Mouse (Mus musculus): Measurements from ENCODE around the gene Elmod2. TPM values are rescaled to one million over a fixed set of nuclear protein-coding genes. Genes with fewer than 3 reads are reported as not detected.
"Not testable (repeated sequence)": the region's sequence is repeated elsewhere in the genome, so short reads cannot be mapped to it uniquely, and the experiment has no call there.

Gene Elmod2
- polyA plus RNA-seq, 1 experiment from 2014 or later: 18.5 TPM

DNA sequence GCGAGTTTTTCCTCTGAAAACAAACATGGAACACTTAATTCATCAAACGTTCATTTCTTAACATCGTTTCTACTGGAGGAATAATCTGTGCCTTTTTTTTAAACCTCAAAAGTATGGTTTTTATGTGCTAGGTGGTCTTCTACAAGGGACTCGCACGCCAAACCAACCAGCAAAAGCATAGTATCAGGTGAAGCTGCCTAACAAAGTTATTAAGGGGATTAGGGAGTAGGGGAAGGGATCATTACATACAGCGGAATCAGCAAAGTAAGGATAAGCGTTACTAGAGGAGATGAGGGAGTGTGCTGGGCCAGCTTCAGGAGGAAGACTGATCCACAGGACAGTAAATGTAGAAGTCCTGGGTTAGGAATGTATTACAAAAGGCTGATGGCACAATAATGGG, 578 bp upstream of the Elmod2 start:
- no peaks in the 10 kb centered on the region for H3K27me3 ChIP-seq (replicated peaks; ENCODE audit: control insufficient read depth, insufficient read depth, low read length)
- 12% methylated on average over 7 of the region's 7 CpGs for WGBS
- no peak for ATAC-seq

DNA sequence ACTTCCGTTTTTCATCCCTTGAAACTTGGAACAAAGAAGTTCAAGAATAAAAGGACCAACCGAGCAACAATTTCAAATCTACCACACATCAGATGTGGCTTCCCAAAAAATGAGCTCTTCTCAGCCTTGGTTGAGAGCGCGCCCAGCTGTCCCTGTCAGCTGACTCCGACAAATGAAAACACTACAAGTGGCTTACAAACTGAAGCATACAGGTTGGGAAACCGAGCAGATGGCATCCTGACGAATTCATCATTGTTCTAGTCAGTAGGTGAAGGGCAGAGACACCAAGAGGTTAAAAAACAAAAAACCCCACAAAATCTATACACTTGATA, 753 bp downstream of the Elmod2 start:
- 6% methylated on average over 7 of the region's 7 CpGs for WGBS
- peak; percentile 10; the same call in 1 of the 2 replicates for ATAC-seq
- Histone ChIP-seq H3K9ac (ENCODE audit: low read depth, low read length) (peak overlapping the region; percentile 73), H3K27me3 (replicated peaks; ENCODE audit: control insufficient read depth, insufficient read depth, low read length) (no peaks in the 10 kb centered on the region), H3K27ac (ENCODE audit: low read depth, low read length) (peak overlapping the region; percentile 80), H3K36me3 (ENCODE audit: control insufficient read depth, insufficient read depth, low read length) (peaks cover 10% of the 10 kb centered on the region), H3K4me3 (ENCODE audit: low read length) (peak overlapping the region; percentile 79), H3K4me1 (ENCODE audit: control insufficient read depth, insufficient read depth, low read depth, low read length) (peaks cover 10% of the 10 kb centered on the region), H3K4me2 (ENCODE audit: low read length) (peak overlapping the region; percentile 67), H3K9me3 (ENCODE audit: control insufficient read depth, low read length) (no peaks in the 10 kb centered on the region)

More for the DNA sequence above, 578 bp upstream of the Elmod2 start:
- Histone ChIP-seq H3K4me3 (ENCODE audit: low read length) (peak overlapping the region; percentile 79), H3K9ac (ENCODE audit: low read depth, low read length) (peak overlapping the region; percentile 56), H3K4me2 (ENCODE audit: low read length) (peak overlapping the region; percentile 81), H3K4me1 (ENCODE audit: control insufficient read depth, insufficient read depth, low read depth, low read length) (peaks cover 10% of the 10 kb centered on the region), H3K9me3 (ENCODE audit: control insufficient read depth, low read length) (no peaks in the 10 kb centered on the region), H3K36me3 (ENCODE audit: control insufficient read depth, insufficient read depth, low read length) (peaks cover 6% of the 10 kb centered on the region), H3K27ac (ENCODE audit: low read depth, low read length) (no peak overlapping the region)

DNA sequence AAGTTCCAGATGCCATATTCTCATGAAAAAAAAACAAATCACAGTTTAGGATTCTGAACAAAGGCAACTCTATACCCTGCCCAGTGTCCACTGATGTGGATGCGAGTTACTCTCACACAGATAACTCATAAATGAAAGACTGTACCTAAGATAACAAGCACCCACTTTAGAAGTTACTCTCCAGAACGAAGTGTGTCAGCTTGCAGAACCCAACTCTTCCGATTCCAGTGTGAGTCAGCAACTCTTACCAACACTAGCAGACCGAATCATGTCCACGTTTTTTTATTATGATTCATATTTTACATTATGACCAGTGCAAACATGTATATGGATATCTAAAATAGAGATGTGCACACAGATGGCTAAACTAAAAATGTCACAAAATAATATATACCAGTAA, 4.4 kb downstream of the Elmod2 start:
- H3K4me3 ChIP-seq (ENCODE audit: low read length): no peak overlapping the region
- H3K9ac ChIP-seq (ENCODE audit: low read depth, low read length): no peak overlapping the region
- no peaks in the 10 kb centered on the region for H3K27me3 ChIP-seq (replicated peaks; ENCODE audit: control insufficient read depth, insufficient read depth, low read length)
- H3K4me1 ChIP-seq (ENCODE audit: control insufficient read depth, insufficient read depth, low read depth, low read length): peaks cover 9% of the 10 kb centered on the region
- H3K9me3 ChIP-seq (ENCODE audit: control insufficient read depth, low read length): no peaks in the 10 kb centered on the region
- WGBS: 96% methylated on average over 5 of the region's 5 CpGs
- H3K4me2 ChIP-seq (ENCODE audit: low read length): no peak overlapping the region
- peaks cover 14% of the 10 kb centered on the region for H3K36me3 ChIP-seq (ENCODE audit: control insufficient read depth, insufficient read depth, low read length)
- ATAC-seq: no peak
- no peak overlapping the region for H3K27ac ChIP-seq (ENCODE audit: low read depth, low read length)

DNA sequence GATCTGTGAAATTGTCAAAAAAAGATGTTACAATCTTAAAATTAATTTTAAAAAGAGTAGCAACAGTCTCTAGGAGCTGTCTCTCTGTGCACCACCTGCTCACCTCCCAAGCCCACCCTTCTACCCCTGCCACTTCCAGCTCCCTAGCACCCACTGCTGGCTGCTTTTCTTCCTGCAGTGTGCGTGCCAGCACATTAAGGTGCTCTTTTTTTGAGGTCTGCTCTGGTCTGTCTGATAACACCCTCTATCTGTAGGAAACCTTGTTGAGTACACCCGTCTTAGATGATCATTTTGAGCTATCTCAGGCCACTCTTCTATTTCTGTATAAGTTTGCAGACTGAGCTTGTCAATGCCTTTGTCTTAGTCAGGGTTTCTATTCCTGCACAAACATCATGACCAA, 9.2 kb downstream of the Elmod2 start:
- no peak overlapping the region for H3K4me3 ChIP-seq (ENCODE audit: low read length)
- H3K4me2 ChIP-seq (ENCODE audit: low read length): no peak overlapping the region
- ATAC-seq: no peak
- H3K9ac ChIP-seq (ENCODE audit: low read depth, low read length): no peak overlapping the region
- WGBS: 86% methylated on average over 2 of the region's 2 CpGs
- no peaks in the 10 kb centered on the region for H3K9me3 ChIP-seq (ENCODE audit: control insufficient read depth, low read length)
- peaks cover 27% of the 10 kb centered on the region for H3K36me3 ChIP-seq (ENCODE audit: control insufficient read depth, insufficient read depth, low read length)
- H3K27ac ChIP-seq (ENCODE audit: low read depth, low read length): no peak overlapping the region
- H3K27me3 ChIP-seq (replicated peaks; ENCODE audit: control insufficient read depth, insufficient read depth, low read length): no peaks in the 10 kb centered on the region
- no peaks in the 10 kb centered on the region for H3K4me1 ChIP-seq (ENCODE audit: control insufficient read depth, insufficient read depth, low read depth, low read length)

DNA sequence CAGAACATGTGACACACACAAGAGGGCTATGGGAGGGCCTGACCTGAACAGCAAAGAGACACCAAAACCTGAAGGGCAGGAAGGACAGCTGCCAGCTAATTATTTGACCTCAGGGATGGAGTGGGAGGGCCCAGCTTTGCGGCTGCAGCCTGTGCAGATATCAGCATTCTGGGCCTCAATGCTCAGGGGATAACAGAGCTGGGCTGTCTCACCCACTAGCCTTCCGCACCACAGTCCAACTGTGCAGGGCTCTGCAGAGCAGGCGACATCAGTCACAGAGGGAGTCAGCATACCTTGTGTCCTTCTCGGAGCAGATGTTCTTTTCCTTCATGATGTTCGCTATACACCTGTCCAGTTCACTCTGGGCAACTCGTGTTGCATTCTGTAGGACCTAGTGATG, 9.9 kb downstream of the Elmod2 start:
- Histone ChIP-seq H3K4me2 (ENCODE audit: low read length) (no peak overlapping the region), H3K9me3 (ENCODE audit: control insufficient read depth, low read length) (no peaks in the 10 kb centered on the region), H3K4me3 (ENCODE audit: low read length) (no peak overlapping the region), H3K27ac (ENCODE audit: low read depth, low read length) (no peak overlapping the region), H3K36me3 (ENCODE audit: control insufficient read depth, insufficient read depth, low read length) (peaks cover 26% of the 10 kb centered on the region), H3K27me3 (replicated peaks; ENCODE audit: control insufficient read depth, insufficient read depth, low read length) (no peaks in the 10 kb centered on the region), H3K9ac (ENCODE audit: low read depth, low read length) (no peak overlapping the region), H3K4me1 (ENCODE audit: control insufficient read depth, insufficient read depth, low read depth, low read length) (no peaks in the 10 kb centered on the region)
- no peak for ATAC-seq
- WGBS: 91% methylated on average over 6 of the region's 6 CpGs

DNA sequence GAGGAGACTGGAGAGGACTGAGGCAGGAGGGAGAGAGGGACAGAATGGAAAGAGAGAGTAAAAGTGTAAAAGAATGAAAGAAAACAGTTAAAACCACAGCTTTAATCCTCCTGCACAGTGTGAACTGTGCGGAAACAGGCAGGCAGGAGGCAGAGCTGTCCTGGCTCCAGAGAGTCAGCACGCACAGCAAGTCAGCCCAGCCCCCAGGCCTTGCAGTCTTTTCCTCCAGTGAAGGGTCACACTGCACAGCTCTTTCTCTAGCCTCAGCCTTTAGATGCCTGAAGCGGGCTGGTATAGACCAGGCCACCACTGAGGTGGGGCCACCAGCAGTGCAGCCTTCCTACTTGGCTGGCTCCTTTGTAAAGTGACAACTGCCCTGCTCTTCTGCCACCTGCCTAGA, 11.7 kb downstream of the Elmod2 start:
- Histone ChIP-seq H3K36me3 (ENCODE audit: control insufficient read depth, insufficient read depth, low read length) (peaks cover 37% of the 10 kb centered on the region), H3K27ac (ENCODE audit: low read depth, low read length) (no peak overlapping the region), H3K27me3 (replicated peaks; ENCODE audit: control insufficient read depth, insufficient read depth, low read length) (no peaks in the 10 kb centered on the region), H3K4me1 (ENCODE audit: control insufficient read depth, insufficient read depth, low read depth, low read length) (no peaks in the 10 kb centered on the region), H3K9me3 (ENCODE audit: control insufficient read depth, low read length) (no peaks in the 10 kb centered on the region), H3K4me3 (ENCODE audit: low read length) (no peak overlapping the region), H3K9ac (ENCODE audit: low read depth, low read length) (no peak overlapping the region), H3K4me2 (ENCODE audit: low read length) (no peak overlapping the region)
- no peak for ATAC-seq
- WGBS: 55% methylated on average over 3 of the region's 3 CpGs

DNA sequence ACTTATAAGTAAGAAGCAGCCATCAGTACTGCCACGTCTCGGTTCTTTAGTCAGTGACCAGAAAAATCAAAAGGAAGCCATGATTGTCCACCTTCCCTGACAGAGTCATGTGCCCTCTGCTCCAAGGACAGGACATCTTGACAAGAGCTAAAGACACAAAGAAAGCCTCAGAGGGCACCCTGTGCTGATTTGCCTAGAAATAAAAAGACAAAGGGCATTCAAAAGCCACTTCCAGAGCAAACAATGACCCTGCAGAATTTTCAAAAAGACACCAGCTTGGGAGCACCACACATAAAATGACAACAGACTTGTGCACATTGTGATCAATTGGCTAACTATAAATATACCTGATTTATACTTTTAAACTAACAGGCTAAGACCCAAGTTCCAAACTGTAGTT, 16.6 kb downstream of the Elmod2 start:
- 56% methylated on average over 2 of the region's 2 CpGs for WGBS
- Histone ChIP-seq H3K9ac (ENCODE audit: low read depth, low read length) (no peak overlapping the region), H3K27ac (ENCODE audit: low read depth, low read length) (no peak overlapping the region), H3K27me3 (replicated peaks; ENCODE audit: control insufficient read depth, insufficient read depth, low read length) (no peaks in the 10 kb centered on the region), H3K9me3 (ENCODE audit: control insufficient read depth, low read length) (no peaks in the 10 kb centered on the region), H3K4me3 (ENCODE audit: low read length) (no peak overlapping the region), H3K4me2 (ENCODE audit: low read length) (no peak overlapping the region), H3K4me1 (ENCODE audit: control insufficient read depth, insufficient read depth, low read depth, low read length) (no peaks in the 10 kb centered on the region), H3K36me3 (ENCODE audit: control insufficient read depth, insufficient read depth, low read length) (peaks cover 30% of the 10 kb centered on the region)
- no peak for ATAC-seq

DNA sequence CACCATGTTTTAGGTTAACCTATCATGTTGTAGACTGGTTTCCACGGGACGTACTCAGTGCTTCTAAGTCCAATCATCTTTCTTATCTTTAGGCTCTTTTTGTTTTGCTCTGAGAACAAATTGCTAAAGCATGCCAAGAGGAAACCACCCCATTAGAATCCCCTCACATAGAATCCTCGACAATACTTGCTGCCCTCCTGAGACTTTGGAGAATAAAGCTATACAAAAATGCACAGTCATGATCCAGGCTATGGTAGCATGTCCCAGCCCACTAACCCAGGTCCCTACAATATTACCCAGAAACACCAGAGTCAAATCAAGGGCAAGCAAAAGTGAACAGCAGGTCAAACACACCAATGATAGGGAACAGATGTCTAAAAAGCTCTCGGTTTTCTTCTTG, 17.2 kb downstream of the Elmod2 start:
- WGBS: 80% methylated on average over 4 of the region's 4 CpGs
- H3K27me3 ChIP-seq (replicated peaks; ENCODE audit: control insufficient read depth, insufficient read depth, low read length); H3K4me1 ChIP-seq (ENCODE audit: control insufficient read depth, insufficient read depth, low read depth, low read length); H3K9me3 ChIP-seq (ENCODE audit: control insufficient read depth, low read length); H3K4me3 ChIP-seq (ENCODE audit: low read length); H3K27ac ChIP-seq (ENCODE audit: low read depth, low read length); H3K9ac ChIP-seq (ENCODE audit: low read depth, low read length); ATAC-seq; H3K4me2 ChIP-seq (ENCODE audit: low read length): not testable (repeated sequence)
- H3K36me3 ChIP-seq (ENCODE audit: control insufficient read depth, insufficient read depth, low read length): peaks cover 30% of the 10 kb centered on the region

DNA sequence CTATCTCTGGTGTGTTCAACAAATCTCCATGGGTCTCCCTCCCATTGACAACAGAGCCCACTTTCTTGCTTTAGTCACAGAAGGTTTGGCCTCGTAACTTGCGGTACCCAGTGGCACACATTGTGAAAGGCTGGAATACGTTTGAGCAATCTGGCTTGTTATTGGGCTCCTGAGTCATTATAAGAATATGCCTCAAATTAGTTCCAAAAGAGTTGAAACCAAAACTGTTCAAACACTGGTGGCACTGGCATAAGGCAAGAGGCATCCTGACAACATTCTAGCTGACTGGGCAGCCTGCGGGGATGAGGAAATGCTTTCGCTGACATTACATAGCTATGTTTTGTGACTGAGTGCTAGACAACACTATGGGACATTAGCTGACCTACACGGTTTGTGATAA, 22.4 kb downstream of the Elmod2 start:
- H3K4me1 ChIP-seq (ENCODE audit: control insufficient read depth, insufficient read depth, low read depth, low read length): no peaks in the 10 kb centered on the region

DNA sequence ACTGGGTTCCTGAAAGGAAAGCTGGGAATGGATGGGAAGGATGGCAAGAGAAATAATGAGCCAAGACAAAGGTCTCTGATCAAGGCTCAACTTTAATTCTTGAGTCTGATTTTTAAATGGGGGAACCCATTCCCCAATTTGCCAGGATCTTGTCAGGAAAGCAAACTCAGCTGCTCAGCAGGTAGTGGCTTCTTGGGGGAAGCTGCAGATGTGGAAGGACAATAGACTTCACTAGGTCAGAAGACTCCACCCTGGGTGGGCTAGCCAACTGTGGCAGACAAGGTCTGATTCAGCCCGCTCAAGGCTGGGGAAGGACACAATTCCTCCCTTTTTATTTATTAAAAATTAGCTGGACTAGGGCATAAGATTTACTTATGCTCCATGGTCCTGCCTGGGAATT, 27.3 kb downstream of the Elmod2 start:
- no peak for ATAC-seq
- no peak overlapping the region for H3K27ac ChIP-seq (ENCODE audit: low read depth, low read length)
- H3K4me1 ChIP-seq (ENCODE audit: control insufficient read depth, insufficient read depth, low read depth, low read length): no peaks in the 10 kb centered on the region
- H3K27me3 ChIP-seq (replicated peaks; ENCODE audit: control insufficient read depth, insufficient read depth, low read length): no peaks in the 10 kb centered on the region
- no peak overlapping the region for H3K4me3 ChIP-seq (ENCODE audit: low read length)
- H3K4me2 ChIP-seq (ENCODE audit: low read length): no peak overlapping the region
- H3K9ac ChIP-seq (ENCODE audit: low read depth, low read length): no peak overlapping the region
- no peaks in the 10 kb centered on the region for H3K9me3 ChIP-seq (ENCODE audit: control insufficient read depth, low read length)
- 91% methylated on average over 1 of the region's 1 CpGs for WGBS
- no peaks in the 10 kb centered on the region for H3K36me3 ChIP-seq (ENCODE audit: control insufficient read depth, insufficient read depth, low read length)

More for the DNA sequence above, 22.4 kb downstream of the Elmod2 start:
- Histone ChIP-seq H3K27me3 (replicated peaks; ENCODE audit: control insufficient read depth, insufficient read depth, low read length) (no peaks in the 10 kb centered on the region), H3K9ac (ENCODE audit: low read depth, low read length) (no peak overlapping the region), H3K36me3 (ENCODE audit: control insufficient read depth, insufficient read depth, low read length) (peaks cover 3% of the 10 kb centered on the region; the same call in 1 of the 2 replicates), H3K4me2 (ENCODE audit: low read length) (no peak overlapping the region), H3K4me3 (ENCODE audit: low read length) (no peak overlapping the region), H3K9me3 (ENCODE audit: control insufficient read depth, low read length) (no peaks in the 10 kb centered on the region), H3K27ac (ENCODE audit: low read depth, low read length) (no peak overlapping the region)
- 93% methylated on average over 6 of the region's 6 CpGs for WGBS
- no peak for ATAC-seq
